Mouse (Mus musculus) erythroblast, embryonic 14.5 days (primary cell): ENCODE results near the gene Sco2. TPM values are rescaled to one million over a fixed set of nuclear protein-coding genes. Genes with fewer than 3 reads are reported as not detected.

Source experiments
- H3K27me3 ChIP-seq: 2 replicates; pipeline ENCODE4 v1.6.1; 2012; ENCODE audit warnings: inconsistent platforms; ENCODE audit not compliant: control insufficient read depth
- H3K36me3 ChIP-seq: 2 replicates; pipeline ENCODE4 v1.6.1; 2012; ENCODE audit warnings: mild to moderate bottlenecking, inconsistent platforms; ENCODE audit not compliant: control insufficient read depth
- H3K4me1 ChIP-seq: 2 replicates; pipeline ENCODE4 v1.6.1; 2012; ENCODE audit warnings: inconsistent platforms; ENCODE audit not compliant: control insufficient read depth
- H3K4me3 ChIP-seq: replicated peaks from 2 replicates; pipeline ENCODE3; 2012; ENCODE audit warnings: moderate library complexity, mild to moderate bottlenecking, inconsistent platforms
- H3K9me3 ChIP-seq: 2 replicates; pipeline ENCODE4 v1.6.1; 2012; ENCODE audit warnings: low read length, inconsistent platforms, mixed read lengths; ENCODE audit not compliant: control insufficient read depth
- GATA1 ChIP-seq: IDR thresholded peaks from 2 replicates; pipeline ENCODE4 v1.6.1; 2012; ENCODE audit warnings: low read length, inconsistent platforms, mixed read lengths
- TAL1 ChIP-seq: IDR thresholded peaks from 3 replicates; pipeline ENCODE4 v1.6.1; 2012; ENCODE audit warnings: low read length, inconsistent platforms, mixed read lengths
- polyA plus RNA-seq: library from polyadenylated mRNA; stranded (reverse); fragments of >175 nt; gene quantifications from 2 replicates; pipeline ENCODE4 v1.2.3, GENCODE M21; 2012

Sco2 gene
- polyA plus RNA-seq, 1 experiment, result 0.47 TPM

DNA sequence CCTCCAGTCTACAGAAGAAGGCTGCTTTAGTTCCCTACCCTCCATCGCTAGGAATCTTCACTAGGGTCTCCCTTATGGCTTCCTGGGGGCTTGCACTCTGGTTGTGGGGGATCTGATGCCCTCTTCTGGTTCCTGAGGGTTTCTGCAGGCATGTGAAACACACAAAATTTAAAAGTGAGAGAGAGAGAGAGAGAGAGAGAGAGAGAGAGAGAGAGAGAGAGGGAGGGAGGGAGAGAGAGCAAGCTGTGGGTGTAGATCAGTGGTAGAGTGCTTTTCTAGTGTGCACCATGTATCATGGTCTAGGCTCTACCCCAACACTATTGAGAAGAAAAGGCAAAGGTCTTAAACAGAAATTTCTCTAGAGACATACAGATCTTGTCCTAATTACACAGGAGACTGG, 32.0 kb downstream of the Sco2 start:
- no peak for TF ChIP-seq TAL1
- no peak for TF ChIP-seq GATA1
- Histone ChIP-seq H3K4me3 (no peak overlapping the region), H3K27me3 (no peaks in the 10 kb centered on the region; the same call in 1 of the 2 replicates), H3K4me1 (no peaks in the 10 kb centered on the region), H3K36me3 (no peaks in the 10 kb centered on the region), H3K9me3 (no peaks in the 10 kb centered on the region)

DNA sequence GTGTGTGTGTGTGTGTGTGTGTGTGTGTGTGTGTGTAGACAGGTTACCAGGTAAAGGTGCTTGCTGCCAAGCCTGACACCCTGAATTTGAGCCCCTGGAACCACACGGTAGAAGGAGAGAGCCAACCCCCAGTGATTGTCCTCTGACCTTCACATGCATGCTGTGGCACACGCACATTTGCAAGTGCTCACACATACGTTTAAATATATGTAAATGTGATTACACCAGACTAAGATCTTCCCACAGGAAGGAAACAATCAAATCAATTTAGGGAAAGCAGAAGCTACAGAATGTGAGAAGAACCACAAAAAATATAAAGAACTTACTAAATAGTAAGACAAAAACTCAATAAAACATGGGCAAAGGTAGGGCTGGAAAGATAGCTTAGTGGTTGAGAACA, 33.5 kb downstream of the Sco2 start:
- Histone ChIP-seq H3K4me1 (no peaks in the 10 kb centered on the region), H3K4me3 (no peak overlapping the region), H3K27me3 (no peaks in the 10 kb centered on the region; the same call in 1 of the 2 replicates), H3K36me3 (no peaks in the 10 kb centered on the region), H3K9me3 (no peaks in the 10 kb centered on the region)
- TF ChIP-seq GATA1 (no peak), TAL1 (no peak)

DNA sequence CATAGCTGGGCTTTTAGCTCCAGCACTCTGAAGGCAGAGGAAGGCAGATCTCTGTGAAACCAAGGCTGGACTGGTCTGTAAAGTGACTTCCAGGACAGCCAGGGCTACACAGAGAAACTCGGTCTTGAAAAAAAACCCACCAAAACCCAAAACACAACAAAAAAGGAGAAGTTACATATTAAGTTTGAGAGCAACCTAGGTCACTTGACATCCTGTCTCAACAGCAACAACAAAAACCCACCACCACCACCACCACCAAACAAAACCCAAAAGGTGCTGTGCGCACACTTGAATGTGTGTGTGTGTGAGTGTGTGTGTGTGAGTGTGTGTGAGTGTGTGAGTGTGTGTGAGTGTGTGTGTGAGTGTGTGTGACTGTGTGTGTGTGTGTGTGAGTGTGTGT, 34.0 kb downstream of the Sco2 start:
- Histone ChIP-seq H3K36me3 (no peaks in the 10 kb centered on the region), H3K27me3 (no peaks in the 10 kb centered on the region; the same call in 1 of the 2 replicates), H3K4me1 (no peaks in the 10 kb centered on the region), H3K9me3 (no peaks in the 10 kb centered on the region), H3K4me3 (no peak overlapping the region)
- TF ChIP-seq TAL1 (no peak), GATA1 (no peak)

DNA sequence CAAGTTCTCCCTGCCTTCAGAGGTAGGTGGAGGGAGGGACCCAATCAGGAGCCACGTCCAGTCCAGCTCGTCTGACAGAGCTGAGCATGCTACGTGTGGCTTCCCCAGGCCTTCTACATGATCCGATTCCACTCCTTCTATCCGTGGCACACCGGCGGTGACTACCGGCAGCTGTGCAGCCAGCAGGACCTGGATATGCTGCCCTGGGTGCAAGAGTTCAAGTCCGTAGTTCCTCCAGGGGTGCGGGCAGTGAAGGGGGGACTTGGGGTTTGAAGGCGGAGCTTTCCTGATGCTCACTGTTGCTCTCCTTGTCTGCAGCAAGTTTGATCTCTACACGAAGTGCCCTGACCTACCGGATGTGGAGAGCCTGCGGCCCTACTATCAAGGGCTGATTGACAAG, 37.2 kb downstream of the Sco2 start:
- TF ChIP-seq GATA1 (no peak), TAL1 (no peak)
- Histone ChIP-seq H3K36me3 (no peaks in the 10 kb centered on the region), H3K4me3 (no peak overlapping the region), H3K9me3 (no peaks in the 10 kb centered on the region), H3K27me3 (peaks cover 3% of the 10 kb centered on the region), H3K4me1 (no peaks in the 10 kb centered on the region)

DNA sequence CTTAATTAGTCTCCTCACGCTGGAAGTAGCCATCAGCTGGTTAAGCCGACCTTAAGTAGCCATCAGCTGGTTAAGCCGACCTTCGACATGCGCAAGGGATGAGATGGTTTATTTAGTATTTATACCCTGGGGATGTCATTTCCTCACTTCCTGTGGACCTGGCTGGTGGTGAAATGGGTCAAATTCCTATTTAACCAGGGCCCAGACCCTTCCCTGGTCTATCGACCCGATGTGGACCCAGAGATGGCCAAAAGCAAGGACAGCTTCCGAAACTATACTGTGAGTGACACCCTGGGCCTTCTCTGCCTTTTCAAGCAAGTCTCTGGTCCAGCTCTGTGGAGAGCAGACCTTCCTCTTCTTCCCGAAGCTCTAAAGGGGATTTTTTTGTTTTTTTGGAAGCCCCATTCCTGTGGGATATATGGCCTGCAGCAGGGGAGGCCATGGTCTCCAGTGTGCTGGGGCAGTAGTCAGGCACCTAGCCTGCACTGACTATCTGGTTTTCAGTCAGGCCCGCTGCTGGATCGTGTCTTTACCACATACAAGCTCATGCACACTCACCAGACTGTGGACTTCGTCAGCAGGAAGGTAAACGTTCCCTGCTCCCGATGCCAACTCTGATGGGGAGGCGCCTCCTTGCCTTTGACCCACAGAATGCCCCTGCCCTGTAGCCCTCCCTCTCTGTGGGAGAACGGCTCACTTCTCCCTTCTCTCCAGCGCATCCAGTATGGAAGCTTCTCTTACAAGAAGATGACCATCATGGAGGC, 38.7 kb downstream of the Sco2 start:
- H3K9me3 ChIP-seq, result no peaks in the 10 kb centered on the region
- TF ChIP-seq GATA1 (no peak), TAL1 (no peak)
- H3K4me3 ChIP-seq, result no peak overlapping the region
- no peaks in the 10 kb centered on the region for H3K4me1 ChIP-seq
- no peaks in the 10 kb centered on the region for H3K36me3 ChIP-seq
- H3K27me3 ChIP-seq, result peaks cover 3% of the 10 kb centered on the region; the same call in 1 of the 2 replicates

DNA sequence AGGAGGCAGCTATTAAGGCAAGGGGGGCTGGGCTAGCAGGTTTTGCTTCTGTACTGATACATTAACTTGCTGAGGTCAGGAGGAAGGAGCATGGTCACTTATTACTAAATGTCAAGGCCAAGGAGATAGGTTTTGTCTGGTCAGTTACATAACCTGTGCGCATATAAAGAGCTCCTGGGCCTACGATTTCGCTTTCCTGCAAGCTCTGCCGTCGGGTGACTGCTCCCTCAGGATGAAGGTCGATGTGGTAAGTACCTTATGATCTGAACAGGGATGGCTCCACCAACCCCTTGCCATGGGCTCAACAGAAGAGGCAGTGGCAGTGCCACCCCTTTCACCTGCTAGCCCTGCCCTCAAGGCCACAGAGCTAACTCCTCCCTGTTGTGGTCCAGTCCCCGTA, 39.4 kb downstream of the Sco2 start, which contains the start of gene Miox:
Gene Miox (plus strand): TSS at position 128 of the 400 bp plus-strand sequence.
- no peak for TF ChIP-seq GATA1
- TF ChIP-seq TAL1, result no peak
- Histone ChIP-seq H3K4me1 (no peaks in the 10 kb centered on the region), H3K9me3 (no peaks in the 10 kb centered on the region), H3K36me3 (no peaks in the 10 kb centered on the region), H3K27me3 (peaks cover 3% of the 10 kb centered on the region; the same call in 1 of the 2 replicates), H3K4me3 (no peak within 1 kb of the TSS)

DNA sequence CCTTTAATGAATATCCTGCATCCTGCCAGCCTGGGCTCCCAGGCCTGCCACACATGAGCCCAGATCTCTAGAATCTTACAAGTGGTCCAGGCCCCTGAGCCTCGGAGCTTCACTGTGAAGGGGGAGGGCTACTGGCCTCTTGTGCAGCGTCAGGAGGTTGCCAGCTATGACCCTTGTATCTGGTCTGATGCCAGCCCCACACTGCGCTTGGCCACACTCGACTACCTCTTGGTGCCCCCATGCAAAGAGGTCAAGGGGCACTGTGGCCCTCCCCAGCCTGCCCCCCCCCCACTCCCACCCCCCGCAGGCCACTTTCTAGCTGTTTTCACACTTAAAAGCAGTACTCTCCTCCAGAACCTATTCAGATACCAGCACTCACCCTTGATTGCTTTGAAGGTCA, 47.2 kb downstream of the Sco2 start:
- Histone ChIP-seq H3K4me3 (no peak overlapping the region), H3K27me3 (peaks cover 27% of the 10 kb centered on the region), H3K4me1 (peaks cover 14% of the 10 kb centered on the region), H3K36me3 (no peaks in the 10 kb centered on the region), H3K9me3 (no peaks in the 10 kb centered on the region)
- TF ChIP-seq GATA1, result no peak
- no peak for TF ChIP-seq TAL1

DNA sequence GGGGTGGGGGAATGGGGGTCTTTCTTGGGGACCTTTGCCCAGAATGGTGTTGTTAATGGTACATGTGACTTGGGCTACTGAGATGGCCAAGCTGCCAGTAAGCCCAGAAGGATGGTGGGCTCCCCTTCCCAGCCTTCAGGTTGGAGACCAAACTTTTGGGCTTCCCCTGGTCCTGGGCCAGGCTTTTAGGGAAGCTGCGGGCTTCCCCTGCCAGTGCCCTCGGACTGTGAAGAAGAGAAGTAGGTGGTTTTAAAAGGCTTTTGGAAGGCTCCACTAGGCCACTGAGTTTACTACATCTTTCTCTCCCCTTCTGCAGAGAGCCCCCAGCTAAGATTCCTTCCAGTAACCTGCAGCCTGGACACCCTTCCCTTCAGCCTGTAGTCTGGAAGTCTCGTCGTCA, 50.0 kb downstream of the Sco2 start:
- Histone ChIP-seq H3K36me3 (no peaks in the 10 kb centered on the region), H3K4me1 (peaks cover 25% of the 10 kb centered on the region), H3K9me3 (no peaks in the 10 kb centered on the region), H3K4me3 (peak overlapping the region; percentile 63), H3K27me3 (peaks cover 29% of the 10 kb centered on the region)
- no peak for TF ChIP-seq GATA1
- TF ChIP-seq TAL1, result no peak

DNA sequence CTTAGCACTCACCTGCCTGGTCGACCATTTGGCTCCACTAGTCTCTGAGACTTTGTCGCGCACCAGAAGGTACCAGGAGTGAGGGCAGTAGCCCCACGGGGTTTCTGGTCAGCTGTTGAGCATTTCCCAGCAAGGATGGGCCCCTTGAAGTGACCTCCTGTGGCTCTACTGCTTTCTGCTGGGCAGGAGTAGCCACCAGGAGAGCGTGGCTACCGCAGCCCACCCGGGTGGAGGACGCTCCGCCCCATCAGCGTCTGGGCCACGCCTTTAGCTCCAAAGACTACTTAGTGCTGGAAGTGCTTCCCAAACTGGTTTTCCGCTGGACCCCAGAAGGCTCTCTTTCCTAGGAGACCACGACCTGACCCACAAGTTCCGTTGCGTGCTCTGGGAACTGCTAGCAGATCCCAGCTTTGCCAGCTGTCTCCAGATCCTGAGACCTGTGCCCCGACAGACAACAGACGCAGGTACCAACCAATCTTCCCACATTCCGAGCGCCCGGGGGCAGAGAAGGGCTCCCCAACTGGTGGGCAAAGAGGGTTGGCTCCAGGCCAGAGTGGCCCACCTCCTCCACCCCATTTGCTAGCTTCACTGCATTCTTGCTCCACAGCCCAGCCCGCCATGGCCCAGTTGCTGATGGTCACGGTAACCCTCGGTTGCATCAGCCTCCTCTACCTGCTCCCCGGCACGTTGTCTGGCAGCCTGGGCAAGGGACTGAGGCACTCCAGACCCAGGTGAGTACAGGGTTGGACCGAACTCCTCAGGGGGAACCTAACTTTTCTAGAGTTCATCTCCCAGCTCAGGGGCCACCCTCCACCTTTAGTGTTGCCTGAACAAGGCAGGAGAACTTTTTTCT, 50.8 kb downstream of the Sco2 start, which contains the start of gene Adm2:
Gene Adm2 (plus strand): TSS at position 51 of the 853 bp plus-strand sequence.
- Histone ChIP-seq H3K27me3 (peaks cover 29% of the 10 kb centered on the region), H3K9me3 (no peaks in the 10 kb centered on the region), H3K36me3 (no peaks in the 10 kb centered on the region), H3K4me3 (peak within 1 kb of the TSS; percentile 63), H3K4me1 (peaks cover 25% of the 10 kb centered on the region)
- TF ChIP-seq GATA1, result no peak
- no peak for TF ChIP-seq TAL1

Other genes with a start within 250 kb of the Sco2 start
- 0.33 and 0.64 TPM in 2 replicates for gene Hdac10, start 245.1 kb downstream of the Sco2 start, polyA plus RNA-seq
- 0.02 and 0.03 TPM in 2 replicates for gene Mapk12, start 233.1 kb downstream of the Sco2 start, polyA plus RNA-seq
- gene Mapk11, start 224.2 kb downstream of the Sco2 start, polyA plus RNA-seq, result 0.02 TPM in 1 of 2 replicates, not detected in the other
- gene Plxnb2, start 193.1 kb downstream of the Sco2 start, polyA plus RNA-seq, result 0.86 and 1.1 TPM in 2 replicates
- gene Dennd6b, start 177.3 kb downstream of the Sco2 start, polyA plus RNA-seq, result 0.62 and 0.88 TPM in 2 replicates
- 9.5 and 14.5 TPM in 2 replicates for gene Ppp6r2, start 162.3 kb downstream of the Sco2 start, polyA plus RNA-seq
- 28.7 and 42.5 TPM in 2 replicates for gene Sbf1, start 58.5 kb downstream of the Sco2 start, polyA plus RNA-seq
- 0.27 and 0.53 TPM in 2 replicates for gene Adm2, start 51.1 kb downstream of the Sco2 start, polyA plus RNA-seq
- gene Miox, start 39.4 kb downstream of the Sco2 start, polyA plus RNA-seq, result not detected in 2 replicates
- gene Lmf2, start 18.2 kb downstream of the Sco2 start, polyA plus RNA-seq, result 29.8 and 31.5 TPM in 2 replicates
- gene Ncaph2, start 18.1 kb downstream of the Sco2 start, polyA plus RNA-seq, result 17.1 and 19.8 TPM in 2 replicates
- gene Tymp, start 3.2 kb upstream of the Sco2 start, polyA plus RNA-seq, result 0.16 and 0.17 TPM in 2 replicates
- 0.44 and 0.65 TPM in 2 replicates for gene Odf3b, start 5.4 kb upstream of the Sco2 start, polyA plus RNA-seq
- gene Klhdc7b, start 11.1 kb upstream of the Sco2 start, polyA plus RNA-seq, result not detected in 2 replicates
- not detected in 2 replicates for gene Syce3, start 36.7 kb upstream of the Sco2 start, polyA plus RNA-seq
- 0.08 TPM in 1 of 2 replicates, not detected in the other for gene Cpt1b, start 52.0 kb upstream of the Sco2 start, polyA plus RNA-seq
- 0.03 and 0.05 TPM in 2 replicates for gene C730034F03Rik, start 55.7 kb upstream of the Sco2 start, polyA plus RNA-seq
- gene Gm44502, start 55.9 kb upstream of the Sco2 start, polyA plus RNA-seq, result 0.08 and 0.15 TPM in 2 replicates
- gene Chkb, start 56.1 kb upstream of the Sco2 start, polyA plus RNA-seq, result 19.2 and 20.4 TPM in 2 replicates
- not detected in 2 replicates for gene Mapk8ip2, start 80.1 kb upstream of the Sco2 start, polyA plus RNA-seq
- gene Arsa, start 103.6 kb upstream of the Sco2 start, polyA plus RNA-seq, result 0.30 and 0.59 TPM in 2 replicates
- 0.08 and 0.16 TPM in 2 replicates for gene Shank3, start 125.8 kb upstream of the Sco2 start, polyA plus RNA-seq
- gene Acr, start 194.5 kb upstream of the Sco2 start, polyA plus RNA-seq, result not detected in 2 replicates
- gene Rabl2, start 218.1 kb upstream of the Sco2 start, polyA plus RNA-seq, result 0.17 and 0.28 TPM in 2 replicates